Mouse (Mus musculus) bone marrow, adult 2 months (tissue): ENCODE data around the gene Ubiad1.

Experiments used
- CTCF ChIP-seq: fragments of 200-500 bp; IDR thresholded peaks from 2 replicates; pipeline ENCODE4 v1.5.1; 2011; ENCODE audit warnings: low read length, control low read depth; ENCODE audit not compliant: control insufficient read depth, insufficient read depth
- POLR2A ChIP-seq: fragments of 200-500 bp; IDR thresholded peaks from 2 replicates; pipeline ENCODE4 v1.6.1; 2011; ENCODE audit warnings: low read depth, mild to moderate bottlenecking, control low read depth, low read length, borderline replicate concordance; ENCODE audit not compliant: control insufficient read depth

- TF ChIP-seq CTCF (no peak), POLR2A (no peak)
These were observed 37.1 kb upstream of the Ubiad1 start for GRCm38 (mm10) chr4:148481557-148482168.
